Mouse (Mus musculus) retina, postnatal 1 day (tissue): Measurements from ENCODE around the gene Scml4.

Source experiments
- DNase-seq: peaks from one replicate; pipeline ENCODE4 v3.0.0-alpha.2; 2012

Scml4 gene

DNA sequence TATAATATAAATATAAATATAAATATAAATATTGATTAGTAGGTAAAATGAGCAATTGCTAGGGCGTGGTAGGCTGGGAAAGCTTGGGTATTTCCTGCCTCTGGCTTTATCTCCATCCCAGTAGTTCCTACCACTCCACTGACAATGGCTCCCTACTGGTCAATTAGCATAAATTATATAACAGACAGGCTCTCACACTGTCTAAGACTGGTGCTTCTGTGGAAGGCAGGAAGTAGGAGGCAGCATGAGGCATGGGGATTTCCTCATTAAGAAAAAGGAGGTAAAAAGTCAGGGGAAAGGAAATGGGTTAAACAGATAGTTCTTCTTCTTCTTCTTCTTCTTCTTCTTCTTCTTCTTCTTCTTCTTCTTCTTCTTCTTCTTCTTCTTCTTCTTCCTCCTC lies 48.4 kb downstream of the Scml4 start:
- no peak for DNase-seq

DNA sequence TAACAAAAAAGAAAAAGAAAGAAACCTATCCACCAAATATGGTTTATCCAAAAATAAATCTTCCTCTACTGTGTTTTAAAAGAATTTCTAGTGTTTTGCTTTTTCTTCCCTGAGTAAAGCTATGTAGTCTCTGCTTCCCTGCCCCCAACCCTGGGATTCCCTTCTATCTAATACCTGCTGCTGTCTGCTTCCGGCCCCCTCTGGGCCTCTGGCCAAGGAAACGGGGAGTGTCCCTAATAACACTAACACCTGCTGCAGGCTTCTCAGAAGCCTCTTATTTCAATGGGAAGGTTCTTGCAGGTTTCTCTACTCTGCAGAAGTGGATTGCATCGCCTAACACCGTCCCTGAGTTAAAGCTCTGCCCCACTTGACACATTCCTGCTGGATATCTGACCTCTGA lies 50.4 kb downstream of the Scml4 start:
- DNase-seq, result no peak

DNA sequence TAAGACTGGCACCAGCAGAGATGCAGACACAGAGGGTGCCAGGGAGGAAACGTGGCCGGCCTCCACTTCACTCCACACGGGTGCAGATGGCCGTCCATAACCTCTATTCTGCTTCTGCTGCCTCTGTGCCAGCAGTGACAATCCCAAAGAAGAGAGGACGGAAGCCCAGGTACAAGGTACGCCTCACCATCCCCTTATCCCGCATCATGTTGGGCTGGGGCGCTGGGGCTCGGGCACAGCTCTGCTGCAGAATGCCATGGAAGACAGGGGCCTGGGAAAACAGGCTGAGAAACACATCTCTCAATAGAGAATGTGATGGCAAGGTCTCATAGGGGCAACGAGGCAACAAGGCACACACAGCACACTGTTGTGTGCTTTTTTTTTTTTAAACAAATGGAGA lies 51.9 kb downstream of the Scml4 start:
- no peak for DNase-seq

GRCm38 (mm10) chr10:42913196-42913595 lies 53.0 kb downstream of the Scml4 start:
- DNase-seq, result no peak

- no peak for DNase-seq
Measured at GRCm38 (mm10) chr10:42914146-42914545, 54.0 kb downstream of the Scml4 start.

GRCm38 (mm10) chr10:42917355-42917754 lies 57.2 kb downstream of the Scml4 start:
- DNase-seq, result no peak

DNA sequence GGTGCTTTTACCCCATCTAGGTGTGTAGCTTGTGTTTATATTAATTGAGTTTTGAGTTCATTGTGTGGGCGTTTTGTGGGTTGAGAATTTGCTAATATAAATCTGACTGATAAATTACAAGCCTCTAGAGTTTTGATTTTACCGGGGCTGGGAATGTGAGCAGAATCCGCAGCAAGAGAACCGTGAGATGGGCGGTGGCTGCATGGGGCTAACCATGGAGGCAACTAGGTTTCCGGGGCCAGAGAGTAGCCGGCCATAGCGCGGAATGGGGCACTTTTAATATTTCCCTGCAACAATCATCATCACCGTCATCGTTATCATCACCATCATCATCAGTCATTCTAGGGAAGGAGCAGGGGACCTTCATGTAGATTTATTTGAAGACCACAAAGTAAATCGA lies 59.6 kb downstream of the Scml4 start:
- DNase-seq, result no peak

- no peak for DNase-seq
Measured at GRCm38 (mm10) chr10:42925103-42925866, 65.1 kb downstream of the Scml4 start.

DNA sequence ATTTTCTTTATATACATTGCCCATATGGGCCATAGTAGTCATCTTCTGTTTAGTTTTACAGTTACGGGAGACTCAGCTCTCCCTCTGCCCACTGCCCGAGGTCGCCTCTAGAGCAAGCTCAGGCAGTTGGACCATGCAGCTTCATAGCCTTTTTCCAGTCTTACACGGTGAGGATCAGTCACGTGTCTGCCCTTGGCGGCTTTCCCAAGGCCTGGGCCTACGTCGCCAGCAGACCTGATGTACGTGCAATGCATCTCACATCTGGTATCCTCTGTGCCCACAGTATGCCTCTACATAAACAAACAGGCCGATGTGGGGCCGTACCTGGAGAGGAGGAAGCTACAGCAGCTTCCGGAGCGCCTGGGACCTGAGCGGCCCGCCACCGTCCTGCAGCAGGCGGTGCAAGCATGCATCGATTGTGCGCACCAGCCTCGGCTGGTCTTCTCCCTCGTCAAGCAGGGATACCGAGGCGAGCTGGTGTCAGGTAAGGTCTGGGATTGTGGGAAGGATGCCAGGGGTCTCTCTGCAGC lies 70.0 kb downstream of the Scml4 start:
- no peak for DNase-seq

DNA sequence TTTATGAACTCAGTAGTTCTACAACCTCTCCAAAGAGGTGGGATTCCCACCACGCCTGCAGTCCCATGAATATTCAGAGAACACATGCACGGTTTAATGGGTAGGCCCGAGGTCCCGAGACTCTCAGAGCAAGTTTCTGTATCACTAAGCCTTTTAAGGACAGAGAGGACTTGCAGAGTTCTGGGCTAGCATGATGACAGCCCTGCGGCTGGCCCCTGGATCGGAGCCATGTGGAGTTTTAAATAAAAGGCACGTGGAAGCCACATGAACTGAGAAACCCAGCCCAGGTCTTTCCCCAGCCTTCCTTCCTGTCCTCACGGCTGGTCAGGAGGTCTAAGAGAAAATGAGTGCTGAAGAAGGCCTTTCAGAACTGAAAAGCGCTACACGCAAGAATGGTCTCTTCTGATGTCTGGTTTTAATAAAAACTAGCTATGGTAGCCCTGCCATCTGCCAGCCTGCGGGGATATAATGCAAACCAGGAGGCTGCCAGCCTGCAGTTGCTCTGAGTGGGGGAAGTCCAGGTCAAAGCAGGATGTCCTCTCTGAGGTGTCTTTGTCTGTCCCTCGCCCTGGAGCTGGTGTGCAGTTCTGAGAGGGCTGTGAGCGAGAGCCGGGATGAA lies 72.8 kb downstream of the Scml4 start:
- no peak for DNase-seq

GRCm38 (mm10) chr10:42934672-42935071 lies 74.5 kb downstream of the Scml4 start:
- no peak for DNase-seq

DNA sequence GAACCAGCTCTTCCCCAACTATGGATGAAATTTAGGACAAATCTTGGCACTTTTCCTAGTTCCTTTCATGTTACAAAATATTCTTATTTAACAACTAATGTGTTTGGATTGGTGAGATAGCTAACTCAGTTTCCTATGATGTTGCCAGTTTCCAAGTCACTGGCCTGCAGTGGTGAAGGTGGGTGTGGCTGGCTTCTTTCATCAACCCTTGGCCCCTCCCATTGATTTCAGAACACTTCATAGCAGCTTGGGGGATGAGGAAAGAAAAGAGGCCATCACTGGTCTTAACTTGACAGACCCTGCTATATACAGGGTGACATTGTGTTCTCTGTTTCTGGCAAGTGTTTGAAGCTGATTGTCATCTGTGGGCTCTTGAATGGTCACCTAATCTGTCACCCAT lies 76.0 kb downstream of the Scml4 start:
- DNase-seq, result no peak

GRCm38 (mm10) chr10:42938361-42938760 lies 78.2 kb downstream of the Scml4 start:
- DNase-seq, result no peak

DNA sequence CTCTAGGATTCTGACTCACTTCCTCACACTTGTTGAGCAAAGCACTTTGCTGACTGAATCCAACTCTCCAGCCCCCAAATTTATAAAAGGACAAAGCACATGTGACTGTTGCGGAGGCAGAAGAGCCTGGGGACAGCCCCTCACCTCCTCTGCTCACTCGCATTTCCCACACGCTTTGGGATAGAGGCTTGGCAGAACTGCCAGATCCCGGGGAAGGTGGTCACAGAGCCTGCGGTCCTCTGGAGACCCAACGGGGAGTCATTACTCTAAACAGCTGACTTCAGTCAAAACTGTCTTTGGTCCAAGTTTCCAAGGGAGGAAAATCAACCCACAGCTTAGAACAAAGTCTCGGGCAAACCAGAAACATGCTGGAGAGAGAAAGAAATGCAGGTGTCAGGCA lies 79.5 kb downstream of the Scml4 start:
- no peak for DNase-seq

DNA sequence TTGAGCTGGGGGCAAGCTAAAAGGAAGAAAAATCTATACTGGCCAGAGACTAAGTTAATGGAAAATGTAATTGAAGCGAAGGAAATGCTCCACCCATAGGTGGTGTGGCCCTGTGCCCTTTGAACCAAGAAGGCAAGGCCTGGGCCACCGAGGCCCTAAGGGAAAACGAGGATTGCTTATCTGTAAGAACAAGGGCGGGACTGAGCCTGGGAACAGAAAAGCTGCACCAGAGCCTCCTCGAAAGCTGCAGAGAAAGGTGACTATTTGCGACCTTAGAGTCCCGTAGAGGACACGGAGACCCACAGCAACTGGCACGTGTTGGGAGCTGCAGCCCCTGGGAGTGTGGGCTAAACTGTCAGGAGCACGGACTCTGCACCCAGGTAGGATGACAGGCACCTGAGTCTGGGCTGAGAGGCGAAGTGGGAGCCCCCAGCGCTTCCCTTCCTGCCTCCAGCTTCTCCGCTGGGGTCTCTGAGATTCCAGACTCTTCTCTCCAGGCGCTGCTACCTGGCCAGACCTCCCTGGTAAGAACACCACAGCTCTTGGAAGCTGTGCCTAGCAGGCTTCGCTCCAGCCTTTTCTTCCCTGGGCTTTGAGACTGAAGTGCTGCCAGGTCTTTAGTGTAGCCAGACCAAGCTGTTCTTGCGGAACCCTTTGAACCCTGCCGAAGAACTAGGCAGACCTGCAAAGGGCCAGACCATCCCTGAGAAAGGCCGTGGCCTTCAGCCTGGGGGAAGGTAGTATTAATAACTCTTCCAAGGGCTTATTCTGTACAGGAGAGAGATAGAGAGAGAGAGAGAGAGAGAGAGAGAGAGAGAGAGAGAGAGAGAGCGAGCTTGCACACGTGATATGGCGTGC lies 80.3 kb downstream of the Scml4 start:
- DNase-seq, result no peak

- DNase-seq, result no peak
Measured at GRCm38 (mm10) chr10:42941278-42941677, 81.1 kb downstream of the Scml4 start.

DNA sequence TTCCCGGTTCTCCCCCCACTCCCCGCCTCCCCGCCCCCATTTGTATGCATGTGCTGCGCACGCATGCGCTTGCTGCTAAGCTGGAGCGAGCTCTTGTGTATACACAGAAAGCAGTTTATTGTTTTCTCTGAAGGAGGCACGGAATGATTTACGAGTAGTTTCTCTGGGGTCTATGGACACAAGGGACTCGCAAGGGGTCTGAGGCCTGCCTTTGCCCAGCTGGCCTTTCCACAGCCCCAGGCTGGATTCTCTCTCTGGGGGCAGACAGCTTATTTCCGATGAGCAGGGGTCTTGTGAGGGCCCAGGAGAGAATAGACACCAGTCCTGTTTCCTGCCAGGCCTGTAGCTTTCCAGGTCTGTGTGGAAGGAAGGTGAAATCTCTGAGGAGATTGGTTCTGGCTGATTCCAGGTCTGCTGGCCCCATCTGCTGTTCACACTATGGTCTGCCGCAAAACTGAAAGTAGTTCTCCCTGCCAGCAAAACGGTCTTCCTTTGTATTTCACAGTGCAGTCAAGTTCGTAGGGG lies 81.6 kb downstream of the Scml4 start:
- DNase-seq, result peak; percentile 30

DNA sequence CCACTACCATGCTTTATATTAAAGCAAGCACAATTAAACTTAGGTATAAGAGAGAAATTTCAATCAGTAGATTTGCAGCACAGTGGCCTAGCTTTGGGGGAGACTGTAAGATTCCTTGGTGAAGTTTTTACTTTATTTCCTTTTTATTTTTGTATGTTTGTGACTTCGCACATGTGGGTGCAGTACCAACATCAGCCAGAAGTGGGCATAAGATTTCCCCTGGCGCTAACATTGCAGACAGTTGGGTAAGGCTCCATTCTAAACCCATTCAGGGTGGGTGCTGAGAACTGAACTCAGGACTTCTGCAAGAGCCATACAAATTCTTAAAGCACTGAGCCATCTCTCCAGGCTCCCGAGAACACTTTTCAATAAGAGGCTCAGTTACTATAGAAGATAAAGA lies 82.1 kb downstream of the Scml4 start:
- no peak for DNase-seq

DNA sequence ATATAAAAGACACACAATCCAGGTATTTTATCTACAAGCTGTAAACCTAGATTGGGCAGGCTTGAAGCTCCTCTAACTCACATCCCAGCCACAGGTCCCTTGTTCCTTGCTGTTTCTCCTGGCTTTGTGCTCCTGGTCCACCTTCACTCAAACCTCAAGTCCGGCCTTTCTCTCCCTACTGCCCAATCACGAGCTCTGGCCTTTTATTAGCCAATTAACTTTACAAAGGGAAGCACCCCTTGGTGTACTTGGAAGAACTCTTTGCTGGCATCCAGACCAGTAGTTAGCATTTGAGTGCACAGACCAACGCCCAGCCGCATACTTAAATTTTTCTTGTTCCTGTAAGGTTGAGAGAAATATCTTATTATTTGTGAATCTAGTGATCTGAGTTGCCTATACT lies 85.1 kb downstream of the Scml4 start:
- DNase-seq, result no peak

DNA sequence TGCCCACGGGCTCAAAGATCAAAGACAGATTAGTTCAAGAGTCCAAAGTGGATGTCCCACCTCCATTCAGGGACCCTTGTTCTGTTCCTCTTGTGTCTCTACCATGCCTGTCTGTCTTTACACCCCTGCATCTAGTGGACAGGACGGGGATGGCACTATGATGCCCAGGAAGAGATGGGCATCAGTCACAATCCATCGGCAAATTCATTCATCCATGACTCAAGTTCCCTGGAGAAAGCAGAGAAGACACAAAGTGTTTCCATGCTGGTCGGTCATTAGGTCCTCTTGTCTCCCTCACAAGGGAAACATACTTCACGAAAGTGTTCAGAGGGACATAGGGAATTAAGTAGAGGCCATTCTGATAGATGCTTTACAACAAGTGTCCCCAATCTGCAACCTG lies 87.2 kb downstream of the Scml4 start:
- DNase-seq, result no peak

- peak; percentile 68 for DNase-seq
Measured at GRCm38 (mm10) chr10:42950252-42950751, 90.1 kb downstream of the Scml4 start.

GRCm38 (mm10) chr10:42951078-42952045 lies 91.2 kb downstream of the Scml4 start:
- DNase-seq, result peak; percentile 29
